Mouse (Mus musculus): ENCODE data around the gene Acot2.
"Not testable (repeated sequence)": the region's sequence is repeated elsewhere in the genome, so short reads cannot be mapped to it uniquely, and the experiment has no call there.

The Acot2 gene

DNA sequence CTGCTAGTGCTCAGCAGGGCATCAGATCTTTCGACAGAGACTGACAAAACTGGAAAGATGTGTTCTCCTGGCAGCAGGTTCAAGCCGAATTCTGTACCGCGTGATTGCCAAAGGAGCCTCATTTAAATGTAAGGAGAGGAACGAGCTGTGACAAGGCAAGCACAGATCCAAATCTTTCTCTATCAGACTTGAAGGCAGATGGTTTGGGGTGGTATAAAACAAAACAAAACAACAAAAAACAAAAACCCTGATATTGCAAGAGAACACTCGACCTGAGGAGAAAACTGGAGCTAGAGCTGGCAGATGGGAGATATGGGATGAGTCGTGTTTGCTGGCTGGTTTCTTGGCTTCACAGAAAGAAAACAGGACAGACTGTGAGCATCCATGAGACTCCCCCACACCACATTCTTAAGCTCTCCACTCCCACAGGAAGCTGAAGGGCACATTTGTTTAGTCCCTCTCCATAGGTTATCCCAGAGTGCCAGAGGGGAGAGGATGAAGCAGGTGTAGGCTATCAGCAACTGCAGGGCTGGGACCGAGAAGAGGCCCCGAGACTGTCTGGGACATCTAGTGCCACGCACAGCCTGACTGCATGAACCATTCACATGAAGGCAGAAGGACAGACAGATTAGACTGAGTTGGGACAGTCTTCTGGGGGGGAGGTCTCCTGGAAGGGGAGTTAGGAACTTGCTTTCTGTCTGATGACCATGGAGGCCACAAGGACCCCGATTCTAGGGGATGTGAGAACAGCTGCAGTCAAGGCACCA is 10.9 kb downstream of the Acot2 start:
- DNase-seq (ENCODE audit: low spot score) = no peak

DNA sequence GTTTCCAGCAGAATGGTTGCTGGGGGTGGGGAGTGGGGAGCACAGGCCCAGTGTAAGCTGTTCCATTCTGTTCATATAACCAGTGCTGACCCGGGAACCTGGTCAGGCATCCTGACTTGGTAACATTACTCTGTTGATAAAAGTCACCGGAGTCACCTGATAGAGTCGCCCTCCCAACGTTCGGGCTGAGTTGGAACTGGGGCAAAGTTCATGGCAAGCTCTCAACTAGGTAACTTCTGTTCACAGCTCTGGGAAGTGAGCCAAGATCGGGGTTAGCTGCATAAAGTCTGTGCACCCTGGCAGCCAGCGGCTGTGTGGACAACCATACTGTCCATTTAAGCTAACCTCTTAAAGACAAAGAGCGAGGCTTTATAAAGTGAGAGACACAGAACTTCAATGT is 11.6 kb downstream of the Acot2 start:
- DNase-seq (ENCODE audit: low spot score) = peak; percentile 61

DNA sequence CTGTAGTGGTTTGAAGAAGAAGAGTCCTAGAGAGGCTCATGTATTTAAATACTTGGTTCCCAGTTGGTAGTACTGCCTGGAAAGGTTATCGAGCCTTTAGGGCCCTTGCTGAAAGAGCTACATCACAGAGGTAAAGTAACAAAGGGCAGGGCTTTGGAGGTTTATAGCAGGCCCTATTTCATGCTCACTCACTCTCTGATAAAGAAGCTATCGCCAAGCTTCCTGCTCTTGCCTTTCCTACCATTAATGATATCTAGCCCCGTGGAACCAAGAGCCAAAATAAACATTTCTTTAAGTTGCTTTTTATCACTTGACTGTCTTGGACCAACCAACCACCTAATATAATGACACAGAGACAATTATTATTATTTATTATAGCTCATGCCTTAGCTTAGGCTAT is 12.8 kb downstream of the Acot2 start:
- no peak for DNase-seq (ENCODE audit: low spot score)

DNA sequence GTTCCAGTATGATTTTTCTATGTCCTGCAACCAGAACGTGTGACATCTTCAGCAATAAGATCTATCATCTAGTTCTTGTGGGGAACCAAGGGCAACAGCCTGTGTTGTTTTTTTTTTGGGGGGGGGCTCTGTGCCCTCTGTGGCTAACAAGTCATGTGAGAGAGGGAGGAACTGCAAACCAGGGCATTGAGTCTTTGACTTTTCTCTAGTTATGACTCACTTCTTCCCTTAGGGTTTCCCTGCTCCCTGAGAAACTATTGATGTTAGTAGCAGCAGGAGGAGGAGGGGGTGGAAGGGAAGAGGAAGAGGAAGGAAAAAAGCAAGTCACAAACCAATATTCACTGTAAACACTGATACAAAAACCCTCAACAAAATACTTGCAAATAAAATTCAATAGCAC is 16.2 kb downstream of the Acot2 start:
- no peak for DNase-seq (ENCODE audit: low spot score)

DNA sequence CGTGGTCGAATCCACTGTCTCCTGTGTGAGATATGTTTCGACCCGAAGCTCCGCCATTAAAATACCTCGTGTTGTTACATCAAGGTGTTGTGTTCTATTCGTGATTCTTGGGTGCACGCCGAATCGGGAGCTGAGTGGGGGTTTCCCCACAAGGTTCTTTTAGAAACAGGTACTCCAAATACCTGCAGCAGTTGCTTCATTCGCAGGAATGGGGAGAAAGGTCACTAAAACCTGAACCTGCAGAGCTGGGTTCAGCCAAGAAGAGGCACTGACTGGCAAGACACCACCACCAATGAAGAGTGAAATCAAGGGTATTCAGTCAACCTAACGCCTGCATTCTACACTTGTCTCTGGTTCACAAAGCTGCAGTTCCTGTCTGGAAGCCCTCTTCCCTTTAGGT is 20.6 kb downstream of the Acot2 start:
- DNase-seq (ENCODE audit: low spot score) = no peak

DNA sequence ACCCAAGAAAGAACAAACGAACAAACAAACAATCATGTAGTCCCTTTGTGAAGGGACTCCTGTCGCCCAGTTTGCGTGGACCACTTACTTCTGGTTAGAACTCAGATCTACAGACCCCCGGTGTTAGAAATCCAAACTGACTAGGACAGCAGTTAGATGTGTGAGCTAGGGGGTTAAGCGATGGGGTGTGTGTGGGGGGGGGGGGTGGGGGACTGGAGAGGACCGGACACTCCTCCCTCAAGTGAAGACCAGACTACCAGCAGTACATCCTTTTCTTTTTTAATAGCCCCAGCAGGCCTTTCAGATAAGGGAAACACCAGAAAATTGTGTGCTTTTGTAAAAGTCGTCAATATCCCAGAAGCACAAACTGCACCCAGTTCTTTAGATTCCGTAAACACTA is 21.1 kb downstream of the Acot2 start:
- no peak for DNase-seq (ENCODE audit: low spot score)

DNA sequence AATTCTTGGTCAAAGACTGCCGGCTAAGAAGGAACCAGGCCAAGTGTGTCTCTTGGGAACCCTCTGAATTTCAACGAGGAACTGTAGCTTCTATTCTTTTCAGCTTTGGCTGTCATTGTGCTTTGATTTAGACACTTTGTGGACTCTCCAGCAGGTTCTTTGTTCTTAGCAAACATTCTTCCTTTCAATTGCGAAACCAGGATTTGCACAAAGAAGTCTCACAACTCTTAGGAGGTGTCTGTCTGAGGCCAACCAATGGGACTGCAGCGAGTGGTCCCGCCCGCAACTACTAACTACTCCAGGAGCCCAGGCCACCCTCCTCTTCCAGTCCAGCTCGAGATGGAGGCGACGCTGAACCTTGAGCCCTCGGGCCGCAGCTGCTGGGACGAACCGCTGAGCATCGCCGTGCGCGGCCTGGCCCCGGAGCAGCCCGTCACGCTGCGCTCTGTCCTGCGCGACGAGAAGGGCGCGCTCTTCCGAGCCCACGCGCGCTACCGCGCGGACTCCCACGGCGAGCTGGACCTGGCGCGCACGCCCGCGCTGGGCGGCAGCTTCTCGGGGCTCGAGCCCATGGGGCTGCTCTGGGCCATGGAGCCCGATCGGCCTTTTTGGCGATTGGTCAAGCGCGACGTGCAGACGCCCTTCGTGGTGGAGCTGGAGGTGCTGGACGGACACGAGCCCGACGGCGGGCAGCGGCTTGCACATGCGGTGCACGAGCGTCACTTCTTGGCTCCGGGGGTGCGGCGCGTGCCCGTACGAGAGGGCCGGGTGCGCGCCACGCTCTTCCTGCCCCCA is 21.7 kb downstream of the Acot2 start, which contains the start of gene Acot1:
Gene Acot1, plus strand, starts transcription at position 320 of the 795 bp plus-strand sequence.
- peak; percentile 54 for DNase-seq (ENCODE audit: low spot score)

DNA sequence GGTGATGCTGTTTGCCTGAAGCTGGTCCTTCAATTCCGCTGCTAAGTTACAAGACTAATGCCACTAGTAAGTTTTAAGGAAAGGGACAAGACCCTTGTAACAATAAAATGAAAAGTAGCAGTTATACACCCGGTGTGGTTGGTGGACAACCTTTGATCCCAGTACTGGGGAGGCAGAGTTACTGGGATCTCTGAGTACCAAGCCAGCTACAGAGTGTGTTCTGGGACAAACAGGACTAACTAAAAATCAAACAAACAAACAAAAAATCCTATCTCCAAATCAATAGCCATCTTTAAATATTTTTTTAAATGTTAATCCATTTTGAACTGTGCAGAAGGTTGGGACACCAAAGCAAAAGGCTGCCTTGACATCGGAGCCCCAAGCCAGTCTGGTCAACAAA is 22.5 kb downstream of the Acot2 start:
- no peak for DNase-seq (ENCODE audit: low spot score)

DNA sequence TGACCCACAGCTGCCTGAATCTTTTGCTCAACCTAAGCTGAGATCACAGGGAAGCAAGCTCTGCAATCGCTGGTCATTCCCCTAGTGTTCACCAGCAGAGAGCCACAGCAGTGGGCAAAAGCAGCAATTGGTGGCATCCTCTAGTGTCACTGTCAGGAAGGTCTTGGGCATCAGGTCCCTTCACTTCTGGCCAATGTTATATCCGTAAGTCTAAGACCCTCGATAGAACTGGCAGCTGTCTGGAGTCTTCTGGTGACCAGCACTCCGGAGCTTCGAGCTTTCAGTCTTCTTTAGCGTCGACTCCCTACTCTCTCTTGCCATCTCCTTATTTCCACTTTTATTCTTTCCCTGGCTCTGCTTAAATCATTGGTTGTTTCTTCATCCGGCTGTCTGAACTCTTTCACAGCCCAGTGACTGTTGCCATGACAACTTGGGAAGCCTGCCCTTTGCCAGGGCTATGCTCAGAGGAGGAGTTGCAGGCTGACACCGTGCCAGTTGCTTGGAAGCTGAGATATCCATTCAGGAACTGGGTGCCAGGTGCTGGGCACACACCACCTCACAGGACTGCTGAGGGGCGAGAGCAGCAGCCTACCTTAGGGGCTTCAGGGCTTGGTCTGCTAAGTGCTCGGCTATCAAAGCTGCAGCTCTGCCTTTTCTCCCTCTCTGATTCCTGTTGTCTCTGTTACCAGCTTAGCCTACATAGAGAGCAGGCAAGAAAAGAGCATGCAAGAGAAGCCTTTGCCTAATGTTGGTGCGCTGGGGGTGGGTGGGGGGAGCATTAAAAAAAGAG is 23.8 kb downstream of the Acot2 start:
- peak; percentile 90 for DNase-seq (ENCODE audit: low spot score)

DNA sequence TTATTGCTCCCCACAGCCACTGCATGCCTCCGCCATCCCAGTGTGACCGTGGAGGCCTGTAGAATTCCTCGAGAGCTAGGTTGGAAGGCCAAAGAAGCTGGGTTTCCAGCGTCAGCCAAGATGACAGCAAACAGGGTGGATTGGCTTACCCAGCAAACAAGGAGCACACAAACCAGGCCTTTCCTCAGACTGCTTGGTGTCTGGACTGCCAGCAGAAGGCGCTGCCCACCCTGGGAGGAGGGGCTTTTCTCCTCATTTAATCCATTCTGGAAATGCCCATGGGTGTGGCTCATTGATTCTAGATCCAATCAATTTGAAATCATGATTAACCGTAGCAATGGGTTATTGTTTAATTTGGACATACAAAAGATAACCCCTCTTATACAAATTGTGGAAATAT is 25.5 kb downstream of the Acot2 start:
- DNase-seq (ENCODE audit: low spot score) = no peak

DNA sequence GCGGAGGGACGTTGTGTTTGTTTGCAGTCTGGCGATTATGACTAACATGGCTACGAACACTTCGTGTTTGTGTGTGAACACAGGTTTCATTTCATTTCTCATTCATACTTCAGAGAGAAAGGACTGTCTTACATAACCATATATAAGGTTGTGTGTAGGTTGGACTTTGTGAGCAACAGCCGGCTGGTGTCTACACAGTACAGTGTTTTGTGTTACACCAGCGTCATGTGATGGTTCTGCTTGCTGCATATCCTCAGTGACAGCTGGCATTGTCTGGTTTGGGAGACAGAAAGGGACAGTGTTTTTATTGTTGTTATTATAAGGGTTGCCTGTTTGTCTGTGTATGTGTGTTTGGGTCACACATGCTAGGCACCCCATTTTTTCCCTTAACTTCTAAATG is 26.0 kb downstream of the Acot2 start:
- DNase-seq (ENCODE audit: low spot score) = no peak

DNA sequence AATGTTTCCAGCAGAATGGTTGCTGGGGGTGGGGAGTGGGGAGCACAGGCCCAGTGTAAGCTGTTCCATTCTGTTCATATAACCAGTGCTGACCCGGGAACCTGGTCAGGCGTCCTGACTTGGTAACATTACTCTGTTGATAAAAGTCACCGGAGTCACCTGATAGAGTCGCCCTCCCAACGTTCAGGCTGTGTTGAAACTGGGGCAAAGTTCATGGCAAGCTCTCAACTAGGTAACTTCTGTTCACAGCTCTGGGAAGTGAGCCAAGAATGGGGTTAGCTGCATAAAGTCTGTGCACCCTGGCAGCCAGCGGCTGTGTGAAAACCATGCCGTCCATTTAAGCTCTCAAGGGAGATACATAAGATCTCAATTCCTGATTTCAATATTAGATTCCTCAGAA is 32.9 kb downstream of the Acot2 start:
- DNase-seq (ENCODE audit: low spot score) = peak; percentile 81

DNA sequence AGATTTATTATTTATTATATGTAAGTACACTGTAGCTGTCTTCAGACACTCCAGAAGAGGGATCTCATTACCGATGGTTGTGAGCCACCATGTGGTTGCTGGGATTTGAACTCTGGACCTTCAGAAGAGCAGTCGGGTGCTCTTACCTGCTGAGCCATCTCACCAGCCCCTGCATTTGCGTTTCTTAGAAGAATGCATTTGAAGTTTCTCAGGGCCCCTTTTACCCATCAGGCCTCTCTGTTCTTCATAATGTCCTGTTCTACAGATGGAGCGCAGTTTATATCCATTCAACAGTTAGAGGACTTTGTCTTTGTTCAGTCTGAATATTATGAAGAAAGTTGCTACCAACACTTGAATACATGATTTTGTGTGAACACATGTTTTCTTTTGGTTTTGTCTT is 34.6 kb downstream of the Acot2 start:
- not testable (repeated sequence) for DNase-seq (ENCODE audit: low spot score)

DNA sequence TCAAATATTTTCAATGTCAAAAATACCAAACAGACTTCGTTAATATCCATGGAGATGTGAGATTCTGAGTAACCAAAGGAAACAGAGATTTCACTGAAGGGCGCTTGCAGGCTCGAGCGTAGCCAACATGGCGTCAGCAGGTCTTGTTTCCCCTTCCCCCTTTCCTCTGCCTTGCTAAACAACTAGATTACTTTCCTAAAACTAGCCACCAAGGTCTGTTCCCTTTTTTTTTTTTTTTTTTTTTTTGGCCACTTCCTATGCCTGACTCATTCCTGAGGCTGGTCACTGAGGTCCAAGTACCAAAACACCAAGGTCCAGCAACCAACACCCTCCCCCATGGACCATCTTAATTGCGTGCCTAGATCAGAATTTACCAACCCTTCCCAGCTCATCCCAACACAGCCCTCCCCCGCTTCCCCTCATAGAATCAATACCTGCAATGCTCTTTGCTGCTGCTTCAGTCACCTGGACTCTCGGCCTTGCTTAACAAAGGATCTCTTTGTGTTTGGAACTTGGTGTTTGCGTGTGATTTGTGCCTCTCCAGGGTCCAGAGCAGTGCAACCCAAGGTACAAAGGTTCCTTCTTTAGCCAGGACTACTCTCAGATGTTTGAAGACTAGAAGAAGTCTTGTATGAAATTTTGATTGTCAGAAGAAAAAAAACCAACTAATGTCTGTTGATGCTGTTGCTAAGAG is 35.5 kb downstream of the Acot2 start:
- DNase-seq (ENCODE audit: low spot score) = no peak

DNA sequence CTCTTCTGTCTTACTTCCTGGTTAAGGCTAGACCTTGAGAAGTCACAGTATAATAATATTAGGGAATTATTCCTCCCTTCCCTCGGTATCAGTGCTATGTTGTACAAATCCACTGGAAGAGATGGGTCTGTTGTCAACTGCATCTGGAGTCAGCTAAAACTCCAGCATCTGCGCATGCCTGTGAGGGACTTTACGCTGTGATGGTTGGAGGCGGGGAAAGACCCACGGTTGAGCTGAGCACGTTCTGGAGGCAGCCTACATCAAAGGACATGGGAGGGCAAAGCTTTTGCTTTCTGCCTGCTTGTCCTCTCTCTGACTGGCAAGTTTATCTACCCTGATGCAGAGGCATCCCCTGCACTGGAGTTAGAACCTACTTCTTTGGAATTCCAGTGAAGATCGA is 38.2 kb downstream of the Acot2 start:
- no peak for DNase-seq (ENCODE audit: low spot score)

DNA sequence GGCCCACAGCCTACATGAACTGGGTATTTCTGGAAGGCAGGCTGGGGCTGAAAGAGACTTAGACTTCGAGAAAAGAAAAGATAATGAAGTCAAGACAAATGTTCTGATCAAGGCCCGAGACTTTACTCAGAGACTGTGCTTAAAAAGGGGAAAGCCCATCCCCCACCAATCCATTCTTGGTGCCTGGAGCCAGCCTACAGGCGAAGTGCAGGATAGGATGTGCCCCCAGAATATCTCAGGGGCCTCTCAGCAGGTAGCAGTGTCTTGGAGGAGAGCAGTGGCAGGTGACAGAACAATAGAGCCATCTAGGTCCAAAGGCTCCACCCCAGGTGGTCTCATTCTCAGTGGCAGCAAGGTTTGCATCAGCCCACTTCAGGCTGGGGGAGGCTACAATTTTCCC is 40.7 kb downstream of the Acot2 start:
- not testable (repeated sequence) for DNase-seq (ENCODE audit: low spot score)

DNA sequence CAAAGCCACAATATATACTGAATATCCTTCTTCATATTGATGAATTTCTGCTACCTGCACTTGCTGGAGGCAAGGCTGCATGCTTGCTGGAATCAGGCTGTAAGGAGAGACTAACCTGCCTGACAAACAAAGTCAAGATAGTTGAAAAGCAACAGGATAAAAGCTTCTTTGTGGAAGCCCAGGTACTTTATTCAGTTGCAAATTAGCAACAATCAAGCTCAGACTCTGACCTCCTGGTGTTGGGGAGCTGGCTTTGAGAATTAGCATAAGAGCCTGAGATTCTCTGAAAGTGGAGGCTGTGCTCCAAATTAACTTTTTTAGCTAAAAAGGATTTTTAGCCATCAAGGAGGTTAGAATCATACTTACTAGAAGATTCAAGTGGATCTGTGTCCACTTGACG is 41.4 kb downstream of the Acot2 start:
- not testable (repeated sequence) for DNase-seq (ENCODE audit: low spot score)

DNA sequence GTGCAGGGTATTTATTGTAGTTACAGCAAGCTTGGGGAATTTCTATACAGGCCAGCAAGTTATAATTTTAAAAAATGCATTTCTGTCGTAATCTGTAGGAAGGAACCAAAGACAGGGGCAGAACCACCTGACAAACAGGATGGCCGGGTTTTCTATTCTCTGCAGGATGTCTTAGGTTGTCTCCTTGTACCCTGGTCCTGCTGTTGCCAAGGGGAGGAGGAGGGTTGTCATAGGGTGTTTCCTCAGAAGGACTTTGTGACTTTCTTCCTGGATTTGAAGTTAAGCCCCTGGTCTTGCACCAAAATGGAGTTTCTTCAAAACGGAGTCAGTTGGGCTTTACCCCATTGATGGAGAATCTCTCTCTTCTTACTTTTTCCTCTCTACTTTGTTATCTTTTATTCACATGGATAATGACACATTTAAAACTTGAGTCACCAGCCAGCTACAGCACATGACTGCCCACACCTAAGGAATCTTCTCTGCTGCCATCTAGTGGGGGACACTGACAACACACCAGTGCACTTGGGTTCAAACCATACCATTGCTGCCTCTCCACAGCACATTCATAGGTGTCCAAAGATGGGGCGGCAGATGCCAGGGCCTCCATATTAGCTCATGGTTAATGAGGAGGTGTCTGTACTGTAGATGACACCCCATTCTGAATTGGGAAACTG is 43.1 kb downstream of the Acot2 start:
- peak; percentile 85 for DNase-seq (ENCODE audit: low spot score)

DNA sequence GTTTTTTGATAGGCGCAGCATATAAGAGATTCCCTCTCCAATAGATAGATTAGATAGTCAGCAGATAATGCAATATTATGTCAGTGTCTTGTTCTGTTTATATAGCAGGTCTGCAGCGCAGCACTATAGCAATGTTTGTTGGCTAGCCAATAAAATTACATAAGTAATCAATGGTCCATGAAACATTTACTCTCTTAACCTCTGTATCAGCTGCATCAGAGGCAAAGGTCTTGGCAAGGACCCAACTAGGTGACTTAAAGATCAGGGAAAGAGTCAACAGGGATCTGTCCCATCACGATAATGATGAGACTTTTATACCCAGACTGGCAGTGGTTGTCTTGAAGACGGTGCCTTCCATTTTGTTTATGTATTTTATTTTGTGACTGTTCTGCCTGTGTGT is 45.2 kb downstream of the Acot2 start:
- no peak for DNase-seq (ENCODE audit: low spot score)

DNA sequence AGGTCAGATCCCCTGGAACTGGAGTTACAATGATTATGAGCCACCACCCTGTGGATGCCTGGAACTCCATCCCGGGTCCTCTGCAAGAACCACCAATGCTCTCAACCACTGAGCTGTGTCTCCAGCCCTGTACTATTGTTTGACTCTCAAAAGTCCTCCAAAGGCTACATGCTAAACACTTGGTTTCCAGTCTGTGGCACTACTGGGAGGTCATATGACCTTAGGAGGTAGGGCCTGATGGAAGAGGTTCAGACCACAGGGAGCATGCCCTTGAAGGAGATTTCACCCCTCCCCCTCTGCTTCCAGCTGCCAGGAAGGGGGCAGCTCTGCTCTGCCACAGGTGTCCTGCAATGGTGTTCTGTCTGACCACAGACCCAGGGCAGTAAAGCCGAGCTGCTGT is 45.6 kb downstream of the Acot2 start:
- not testable (repeated sequence) for DNase-seq (ENCODE audit: low spot score)

DNA sequence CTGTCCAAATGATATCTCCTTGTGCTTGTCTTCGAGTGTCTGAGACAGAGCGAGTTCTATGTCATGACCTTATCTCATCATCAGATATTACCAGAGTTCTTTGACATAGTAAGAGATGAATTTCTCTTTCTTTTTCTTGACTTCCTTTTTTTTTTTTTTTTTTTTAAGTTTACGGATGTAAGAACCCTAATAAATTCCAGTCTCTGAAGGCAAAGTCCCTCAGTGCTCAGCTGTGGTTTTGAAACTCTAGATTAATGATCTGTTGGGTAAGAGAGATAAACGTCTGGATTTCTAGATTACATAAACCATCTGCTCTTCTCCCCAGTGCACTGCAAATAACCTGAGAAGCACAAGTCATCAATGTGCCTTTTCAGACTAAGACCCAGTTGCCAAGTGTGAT is 46.4 kb downstream of the Acot2 start:
- peak; percentile 28 for DNase-seq (ENCODE audit: low spot score)
